Mouse (Mus musculus): ENCODE data around the gene Naxe.
A peak's percentile ranks its signal among the peaks of the same experiment; 100 is the strongest.

The Naxe gene

DNA sequence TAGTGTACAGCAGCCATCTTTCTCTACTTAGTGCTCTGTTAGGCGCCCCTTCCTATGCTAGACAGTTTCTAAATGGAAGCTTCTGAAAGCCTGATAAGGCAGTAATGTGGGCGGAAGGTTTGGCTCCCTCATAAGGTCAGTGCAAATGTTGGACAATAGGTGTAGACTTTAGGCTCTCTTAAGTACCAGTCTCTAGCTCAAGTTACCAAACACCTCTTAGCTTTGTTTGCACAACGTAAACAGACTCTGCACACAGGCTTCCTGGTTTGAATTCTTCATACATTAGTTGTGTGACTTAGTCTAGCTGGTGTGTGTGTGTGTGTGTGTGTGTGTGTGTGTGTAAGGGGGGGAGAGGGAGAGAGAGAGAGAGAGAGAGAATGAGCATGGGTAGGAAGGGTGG lies 8.8 kb downstream of the Naxe start:
- no peak for DNase-seq

DNA sequence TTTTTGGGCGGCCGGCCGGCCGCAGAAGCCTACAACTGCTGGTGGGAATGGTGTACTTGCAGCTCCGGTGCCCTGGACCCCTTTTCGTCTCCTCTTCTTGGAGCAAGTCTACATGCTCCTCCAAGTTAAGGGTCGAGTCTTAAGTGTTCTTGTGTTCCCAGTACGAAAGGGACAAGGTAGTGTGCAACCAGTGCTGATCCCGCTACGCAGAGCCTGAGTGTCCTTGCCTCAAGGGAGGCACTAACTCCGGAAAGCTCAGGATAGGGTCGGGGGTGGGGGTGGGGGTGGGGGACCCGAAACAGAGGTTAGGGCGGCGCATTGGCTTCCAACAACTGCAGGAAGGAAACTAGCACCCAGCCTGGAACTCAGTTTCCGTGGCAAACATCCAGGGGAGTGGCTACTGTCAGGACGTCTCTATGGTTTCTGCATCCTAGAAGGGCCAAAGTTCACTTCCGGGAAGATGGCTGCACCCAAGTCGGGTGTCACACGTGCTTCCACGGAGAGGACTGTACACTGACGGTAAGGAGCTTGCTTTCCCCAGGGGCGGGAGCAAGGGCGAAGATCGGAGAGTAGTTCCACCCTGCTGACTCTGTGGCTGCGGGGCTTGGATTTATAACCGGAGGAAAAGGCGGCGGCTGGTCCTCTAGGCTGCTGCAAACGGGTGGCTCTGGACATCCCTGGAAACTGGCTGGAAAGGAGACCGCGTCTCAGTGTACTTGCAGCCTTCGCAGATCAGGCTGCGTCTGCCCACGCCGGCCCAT lies 15.5 kb downstream of the Naxe start, which contains the start of gene Gpatch4:
Gene Gpatch4 (plus strand): TSS at position 448 of the 761 bp plus-strand sequence.
- DNase-seq: peak; percentile 73 to 81

DNA sequence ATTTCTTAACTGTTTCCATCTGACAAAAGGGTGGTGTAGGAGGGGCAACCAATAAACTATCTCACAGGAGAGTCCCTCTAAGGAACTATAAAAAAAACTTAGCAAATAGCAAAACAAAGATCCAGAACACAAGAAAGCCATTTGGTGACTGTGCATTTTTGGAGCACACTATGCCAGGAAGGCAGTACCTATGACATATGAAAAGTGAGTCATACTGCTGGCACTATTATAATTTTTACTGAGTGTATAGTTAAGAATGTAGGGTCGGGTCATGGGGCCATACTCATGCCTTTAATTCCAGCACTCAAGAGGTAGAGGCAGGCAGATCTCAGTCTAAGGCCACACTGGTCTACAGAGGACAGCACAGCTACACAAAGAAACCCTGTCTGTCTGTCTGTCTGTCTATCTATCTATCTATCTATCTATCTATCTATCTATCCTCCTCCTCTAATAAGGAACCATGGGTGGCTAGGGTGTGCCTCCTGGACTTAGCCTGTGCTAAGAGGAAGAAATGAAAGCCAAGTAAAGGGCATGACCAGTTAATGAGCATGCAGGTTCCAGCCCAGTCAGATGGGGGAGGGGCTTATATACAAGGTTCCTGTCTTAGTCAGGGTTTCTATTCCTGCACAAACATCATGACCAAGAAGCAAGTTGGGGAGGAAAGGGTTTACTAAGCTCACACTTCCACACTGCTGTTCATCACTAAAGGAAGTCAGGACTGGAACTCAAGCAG lies 22.6 kb downstream of the Naxe start:
- no peak for DNase-seq

DNA sequence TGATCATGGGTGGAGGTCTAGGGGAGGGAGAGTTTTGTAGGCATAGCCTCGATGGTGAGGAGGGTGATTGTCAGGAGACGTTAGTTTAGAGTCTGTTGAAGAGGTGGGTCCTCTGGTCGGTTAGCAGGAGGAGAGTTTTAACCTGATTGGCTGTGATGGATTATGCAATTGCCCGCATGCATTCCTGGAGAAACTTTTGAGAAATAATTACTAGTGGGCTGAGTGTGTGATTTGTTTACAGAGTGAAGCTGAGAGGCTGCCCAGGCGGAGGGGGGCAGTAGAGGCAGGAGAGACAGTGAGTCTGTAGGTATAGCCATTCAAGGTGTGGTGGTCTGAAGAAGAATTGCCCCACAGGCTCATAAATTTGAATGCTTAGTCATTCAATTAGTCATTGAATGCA lies 24.8 kb downstream of the Naxe start:
- no peak for DNase-seq

DNA sequence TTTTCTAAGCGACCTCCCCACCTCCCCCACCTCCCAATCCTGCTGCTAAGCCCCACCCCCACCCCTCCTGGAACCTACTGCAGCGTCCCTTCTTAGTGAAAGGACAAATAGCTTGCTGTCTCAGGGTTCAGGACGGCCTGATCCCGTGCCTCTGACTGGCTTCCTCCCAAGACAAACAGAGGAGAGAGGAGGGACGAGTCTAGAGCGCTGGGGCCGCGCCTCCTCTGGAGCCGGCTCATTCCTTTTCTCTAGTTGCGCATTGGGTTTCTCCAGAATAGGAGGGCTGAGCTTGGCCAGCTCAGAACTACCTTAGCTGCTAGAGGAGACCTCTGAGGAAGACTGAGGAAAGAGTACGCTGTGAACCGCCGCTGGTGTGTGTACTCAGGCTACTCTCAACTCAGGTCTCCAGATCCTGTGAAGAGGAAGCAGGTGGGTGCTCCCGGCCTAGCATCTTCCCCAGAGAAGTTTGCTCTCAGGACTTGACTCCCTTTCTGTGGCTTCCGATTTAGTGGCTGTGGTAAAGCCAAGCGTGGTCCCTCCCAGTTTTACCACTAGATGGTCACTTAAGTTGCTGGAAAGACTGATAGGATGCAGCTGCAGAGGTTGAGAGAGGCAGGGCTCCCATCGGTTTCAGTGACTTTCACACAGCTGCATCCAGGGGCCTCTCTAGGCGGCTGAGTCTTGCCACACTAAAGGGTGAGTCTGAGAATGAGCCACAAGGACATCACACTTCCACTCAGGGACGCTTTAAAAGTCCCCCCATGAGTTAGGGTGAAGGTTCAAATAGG lies 27.5 kb downstream of the Naxe start:
- DNase-seq: no peak

DNA sequence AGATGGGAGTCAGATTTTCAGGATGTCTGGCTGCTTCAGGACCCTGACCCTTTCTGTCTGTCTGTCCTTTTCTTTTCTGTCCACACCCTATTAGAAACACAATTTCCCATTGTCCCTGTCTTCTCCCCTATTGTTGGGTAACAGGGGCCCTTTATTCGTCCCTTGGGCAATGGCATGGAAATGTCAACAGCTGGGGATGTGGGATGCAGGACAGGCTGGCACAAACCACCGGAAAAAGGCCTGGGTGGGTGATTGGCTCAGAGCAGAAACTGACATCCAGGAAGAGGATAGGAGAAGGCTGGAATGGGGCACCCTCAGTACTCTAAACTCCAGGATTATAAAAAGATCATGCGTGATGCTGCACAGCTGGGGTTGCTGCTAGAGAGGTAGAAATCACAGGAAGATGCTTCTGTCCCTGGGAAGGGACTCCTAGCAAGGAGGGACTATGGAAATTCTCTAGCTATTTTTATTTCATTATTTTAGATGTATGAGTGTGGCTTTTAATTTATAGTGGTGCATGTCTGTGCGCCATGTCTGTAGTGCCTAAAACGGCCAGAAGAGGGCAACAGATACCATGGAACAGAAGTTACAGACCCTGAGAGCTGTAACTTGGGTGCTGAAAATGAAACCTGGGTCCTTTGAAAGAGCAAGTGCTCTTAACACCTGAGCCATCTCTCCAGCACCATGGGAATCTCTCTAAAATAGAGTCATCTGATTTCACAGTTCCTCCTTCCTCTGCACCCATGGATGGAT lies 30.7 kb downstream of the Naxe start, which contains the start of gene Hapln2:
Gene Hapln2 (minus strand): TSS at position 150 of the 753 bp plus-strand sequence.
- DNase-seq: peak in 1 of 2 experiments; percentile 12

DNA sequence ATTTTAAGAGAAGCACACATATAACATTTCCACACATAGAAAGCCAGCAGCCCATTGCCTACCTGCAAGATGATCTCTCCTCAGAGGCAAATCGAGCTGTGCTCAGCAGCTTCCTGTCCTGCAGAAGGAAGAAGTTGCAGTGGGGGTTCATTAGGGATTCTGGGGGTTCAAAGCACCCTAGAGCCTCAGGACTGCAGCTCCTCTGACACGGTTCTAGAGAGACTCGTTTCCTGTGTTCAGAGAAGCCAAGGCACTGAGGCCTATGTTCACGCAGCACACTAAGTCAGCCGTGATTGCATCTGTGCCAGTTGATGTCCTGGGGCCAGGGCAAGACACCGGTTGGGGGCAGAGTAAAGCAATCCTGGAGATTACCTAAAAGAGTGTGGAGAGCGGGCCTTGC lies 31.5 kb downstream of the Naxe start:
- no peak for DNase-seq

DNA sequence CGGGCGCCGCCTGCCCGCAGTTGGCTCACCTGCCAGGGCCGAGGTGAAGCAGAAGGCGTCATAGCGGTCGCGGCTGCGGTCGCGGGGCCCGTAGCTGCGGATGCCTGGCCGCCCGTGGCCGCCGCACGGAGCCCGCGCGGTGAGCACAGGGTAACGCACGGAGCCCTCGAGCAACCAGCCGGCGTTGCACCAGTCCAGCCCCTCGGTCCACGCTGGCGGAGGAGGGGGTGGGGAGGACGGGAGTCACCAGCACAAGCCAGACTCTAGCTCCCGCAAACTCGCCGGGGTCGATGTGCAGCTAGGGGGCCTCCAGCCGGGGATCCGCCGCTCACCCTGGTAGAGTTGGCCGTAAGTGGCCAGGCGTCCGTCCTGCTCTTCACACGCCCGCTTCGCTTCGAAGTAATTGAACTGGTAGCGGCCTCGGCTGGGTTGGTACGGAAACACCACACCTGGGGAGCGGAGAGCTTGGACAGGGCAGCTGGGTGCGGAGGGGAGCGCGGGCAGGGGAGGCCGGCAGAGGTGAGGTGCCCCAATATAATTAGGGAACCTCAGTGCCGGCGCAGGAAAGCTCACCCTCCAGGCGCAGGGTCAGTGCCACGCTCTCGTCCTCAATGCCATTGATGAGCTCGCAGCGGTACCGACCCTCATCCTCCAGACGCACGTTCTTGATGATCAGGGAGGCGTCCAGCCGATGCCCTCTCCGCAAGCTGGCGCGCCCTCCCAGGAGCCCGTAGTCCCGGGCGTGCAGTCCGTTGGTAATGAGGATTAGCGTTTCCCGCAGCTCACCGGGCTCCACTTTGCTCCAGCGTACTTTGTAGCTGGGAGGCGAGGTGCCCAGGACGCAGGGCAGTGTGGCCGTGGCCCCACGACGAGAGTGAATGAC lies 34.9 kb downstream of the Naxe start:
- no peak for DNase-seq

DNA sequence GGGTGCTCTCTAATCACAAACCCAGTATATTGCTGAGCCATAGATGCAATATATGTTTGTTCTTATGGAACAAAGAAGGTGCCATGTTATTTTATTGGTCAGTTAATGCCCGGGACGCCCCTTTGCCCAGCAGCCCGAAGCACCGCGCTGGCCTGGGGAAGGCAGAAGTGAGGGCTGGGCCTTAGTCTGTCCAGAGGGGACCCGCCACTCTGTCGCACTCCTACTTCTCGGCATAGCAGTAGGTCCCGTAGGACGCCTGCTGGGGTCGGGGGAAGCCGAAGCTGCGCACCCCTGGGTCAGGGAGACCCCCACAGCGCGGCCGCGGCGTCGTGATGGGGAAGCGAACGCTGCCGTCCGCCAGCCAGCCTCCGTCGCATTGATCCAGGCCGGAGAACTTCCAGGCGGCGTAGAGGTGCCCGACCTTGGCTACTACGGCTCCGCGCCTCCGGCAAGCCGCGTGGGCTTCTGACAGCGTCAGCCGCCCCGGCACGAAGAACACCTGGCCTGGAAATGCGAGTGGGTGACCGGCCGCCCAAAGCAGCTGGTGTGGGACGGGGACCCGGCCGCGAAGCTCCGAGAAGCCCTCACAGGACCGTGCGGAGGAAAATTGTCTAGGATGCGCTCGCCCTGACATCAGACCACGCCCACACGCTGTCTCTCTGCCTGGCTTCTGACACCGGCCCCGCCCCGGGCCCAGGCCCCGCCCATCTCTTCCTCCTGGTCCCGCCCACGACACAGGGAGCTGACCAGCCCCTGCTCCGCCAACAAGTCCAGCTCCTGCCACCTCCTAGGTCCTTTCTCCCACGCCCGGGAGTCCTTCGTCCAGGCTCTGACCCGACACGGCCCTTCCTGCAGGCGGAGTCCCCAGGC lies 35.7 kb downstream of the Naxe start:
- peak; percentile 74 to 76 for DNase-seq

DNA sequence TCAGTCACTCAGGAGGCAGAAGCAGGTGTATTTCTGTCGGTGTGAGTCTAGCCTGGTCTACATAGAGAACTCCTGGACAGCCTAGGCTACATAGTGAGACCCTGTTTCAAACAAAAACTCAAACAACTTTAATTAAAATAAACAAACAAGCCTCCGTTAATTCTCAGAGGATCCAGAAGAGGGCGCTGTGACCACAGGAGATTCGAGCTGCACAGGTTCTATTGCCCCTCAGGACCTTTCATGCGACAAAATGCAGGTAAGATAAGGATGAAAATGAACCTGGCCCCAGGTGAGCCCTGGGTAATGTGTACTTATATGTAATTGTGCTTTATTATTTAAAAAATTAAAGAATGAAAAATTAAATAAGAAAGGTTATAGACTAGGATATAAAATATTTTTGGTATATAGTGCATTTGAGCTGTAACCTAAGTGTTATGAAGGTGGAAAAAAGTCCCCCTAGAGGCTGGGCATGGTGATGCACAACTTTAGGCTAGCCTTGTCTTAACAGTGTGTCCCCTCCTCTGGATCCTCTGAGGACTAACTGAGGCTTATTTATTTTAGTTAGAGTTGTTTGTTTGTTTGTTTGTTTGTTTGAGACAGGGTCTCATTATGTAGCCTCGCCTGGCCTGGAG lies 47.5 kb downstream of the Naxe start:
- DNase-seq: no peak

All from thymus, postnatal 36 days (tissue).